Mouse (Mus musculus) lung, adult 2 months (tissue): ENCODE results near the gene Cisd3. TPM values are rescaled to one million over a fixed set of nuclear protein-coding genes. Genes with fewer than 3 reads are reported as not detected.

Experiments
- DNase-seq: peaks from one replicate; pipeline ENCODE4 v3.0.0; 2022
- H3K4me1 ChIP-seq: fragments of 200-500 bp; 2 replicates; pipeline ENCODE4 v1.6.1; 2011; ENCODE audit warnings: low read length; ENCODE audit not compliant: control insufficient read depth, insufficient read depth
- H3K4me3 ChIP-seq: fragments of 200-500 bp; replicated peaks from 2 replicates; pipeline ENCODE3; 2011; ENCODE audit warnings: low read depth, mild to moderate bottlenecking, control low read depth, low read length; ENCODE audit errors: extremely low read depth
- CTCF ChIP-seq: fragments of 200-500 bp; IDR thresholded peaks from 2 replicates; pipeline ENCODE4 v1.5.1; 2011; ENCODE audit warnings: mild to moderate bottlenecking, low read length, control low read depth; ENCODE audit not compliant: insufficient read depth
- POLR2A ChIP-seq: fragments of 200-500 bp; IDR thresholded peaks from 2 replicates; pipeline ENCODE4 v1.6.1; 2011; ENCODE audit warnings: low read depth, mild to moderate bottlenecking, control low read depth, low read length, borderline replicate concordance; ENCODE audit errors: extremely low read depth
- WGBS: fragments of 180-500 bp; shearing (Covaris S2); methylation state at CpG from one replicate; pipeline ENCODE4 v1.1.7; 2018; 5-methylcytosine and 5-hydroxymethylcytosine counted together
- polyA plus RNA-seq: library from polyadenylated mRNA; depleted of rRNA; stranded (reverse); fragments of >200 nt; gene quantifications from 2 replicates; pipeline ENCODE4 v1.2.3, GENCODE M21; 2012

Gene Cisd3
- polyA plus RNA-seq, 1 experiment, result 34.0 TPM

DNA sequence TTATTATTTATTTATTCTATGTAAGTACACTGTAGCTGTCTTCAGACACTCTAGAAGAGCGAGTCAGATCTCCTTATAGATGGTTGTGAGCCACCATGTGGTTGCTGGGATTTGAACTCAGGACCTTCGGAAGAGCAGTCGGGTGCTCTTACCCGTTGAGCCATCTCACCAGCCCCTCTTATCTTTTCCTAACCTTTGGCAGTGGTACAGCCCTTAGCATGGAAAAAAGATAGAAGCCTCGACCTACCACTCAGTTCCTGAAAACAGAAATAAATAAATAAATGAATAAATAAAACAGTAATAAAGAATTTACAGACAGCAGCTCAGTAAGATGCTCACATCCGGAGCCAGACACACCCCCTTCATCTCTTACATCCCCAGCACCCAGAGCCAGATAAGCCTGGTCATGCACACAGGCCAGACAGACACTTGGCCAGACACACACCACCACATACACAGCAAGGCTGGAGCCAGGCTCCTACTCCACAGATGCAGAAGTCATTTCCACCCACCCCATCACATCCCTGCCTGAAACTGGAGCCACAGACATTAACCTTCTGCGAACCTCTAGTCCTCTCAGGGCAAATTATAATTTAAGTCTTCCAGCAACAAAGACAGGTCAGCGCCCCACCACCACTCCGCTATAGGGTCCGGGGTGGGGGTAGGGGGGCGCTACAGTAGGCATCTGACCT is 11.7 kb downstream of the Cisd3 start:
- DNase-seq, result no peak
- Histone ChIP-seq H3K4me3 (no peak overlapping the region), H3K4me1 (peaks cover 11% of the 10 kb centered on the region)
- 53% methylated on average over 11 of the region's 11 CpGs for WGBS
- no peak for TF ChIP-seq CTCF
- no peak for TF ChIP-seq POLR2A

DNA sequence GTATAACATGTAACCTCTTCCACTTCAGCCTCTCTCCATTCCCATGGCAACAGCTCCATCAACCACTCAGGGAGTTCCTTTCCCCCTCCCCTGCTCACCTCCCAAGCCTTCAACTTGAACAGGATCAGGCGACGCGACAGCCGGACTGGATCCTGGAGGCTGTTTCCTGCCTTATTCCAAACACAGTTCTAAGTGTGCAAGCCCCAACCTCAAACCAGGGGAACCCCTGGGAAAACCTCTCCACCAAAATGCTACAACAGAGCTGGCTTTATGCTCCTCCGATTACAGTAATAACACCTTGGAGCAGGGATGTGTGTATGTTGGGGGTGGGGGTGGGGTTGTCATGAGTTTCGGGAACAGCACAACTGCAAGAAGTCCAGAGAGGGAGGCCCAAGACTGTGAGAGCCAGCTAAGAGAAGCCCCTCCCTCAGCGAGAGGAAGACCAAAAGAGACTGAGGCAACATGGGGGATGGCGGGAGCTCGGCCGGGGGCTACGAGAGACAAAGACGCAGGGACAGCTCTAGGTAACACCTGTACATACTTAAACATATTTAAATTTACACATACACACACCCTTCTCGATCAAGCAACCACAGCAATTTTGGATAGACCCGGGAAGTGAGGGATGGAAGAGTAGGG is 12.4 kb downstream of the Cisd3 start:
- no peak for DNase-seq
- peaks cover 11% of the 10 kb centered on the region for H3K4me1 ChIP-seq
- WGBS, result 17% methylated on average over 14 of the region's 14 CpGs
- TF ChIP-seq POLR2A, result no peak
- no peak for TF ChIP-seq CTCF
- H3K4me3 ChIP-seq, result peak overlapping the region; percentile 68

- Histone ChIP-seq H3K4me1 (peaks cover 13% of the 10 kb centered on the region), H3K4me3 (peak overlapping the region; percentile 68)
- 1% methylated on average over 57 of the region's 63 CpGs for whole genome bisulfite sequencing
- TF ChIP-seq POLR2A (no peak), CTCF (0 out of 2 replicates have a peak, but pooled peaks have one; percentile 7)
- DNase-seq, result peak; percentile 72
Measured at GRCm38 (mm10) chr11:97698741-97699611, 13.3 kb downstream of the Cisd3 start.

DNA sequence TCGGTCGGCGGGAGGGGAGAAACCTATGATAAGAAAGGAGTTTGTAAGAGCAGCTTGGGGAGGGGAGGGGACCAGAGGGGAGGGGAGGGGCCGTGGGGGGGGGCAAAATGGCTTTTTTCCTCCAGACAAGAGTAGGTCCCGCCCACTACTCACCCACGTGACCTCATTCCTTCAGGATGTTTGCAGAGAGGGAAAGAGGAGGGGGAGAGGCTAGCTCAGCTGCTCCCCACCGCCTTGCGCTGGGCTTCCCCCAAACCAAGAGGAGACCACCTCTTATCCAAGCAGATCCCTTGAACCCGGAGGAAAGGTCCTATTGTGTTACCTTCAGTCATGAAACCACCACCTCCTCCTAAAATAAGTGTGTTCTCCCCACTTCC is 14.0 kb downstream of the Cisd3 start:
- peak; percentile 93; the same call in 1 of the 2 replicates for TF ChIP-seq POLR2A
- TF ChIP-seq CTCF, result no peak
- peak; percentile 85 for DNase-seq
- Histone ChIP-seq H3K4me1 (peaks cover 14% of the 10 kb centered on the region), H3K4me3 (peak overlapping the region; percentile 68)
- WGBS, result 0% methylated on average over 6 of the region's 9 CpGs

DNA sequence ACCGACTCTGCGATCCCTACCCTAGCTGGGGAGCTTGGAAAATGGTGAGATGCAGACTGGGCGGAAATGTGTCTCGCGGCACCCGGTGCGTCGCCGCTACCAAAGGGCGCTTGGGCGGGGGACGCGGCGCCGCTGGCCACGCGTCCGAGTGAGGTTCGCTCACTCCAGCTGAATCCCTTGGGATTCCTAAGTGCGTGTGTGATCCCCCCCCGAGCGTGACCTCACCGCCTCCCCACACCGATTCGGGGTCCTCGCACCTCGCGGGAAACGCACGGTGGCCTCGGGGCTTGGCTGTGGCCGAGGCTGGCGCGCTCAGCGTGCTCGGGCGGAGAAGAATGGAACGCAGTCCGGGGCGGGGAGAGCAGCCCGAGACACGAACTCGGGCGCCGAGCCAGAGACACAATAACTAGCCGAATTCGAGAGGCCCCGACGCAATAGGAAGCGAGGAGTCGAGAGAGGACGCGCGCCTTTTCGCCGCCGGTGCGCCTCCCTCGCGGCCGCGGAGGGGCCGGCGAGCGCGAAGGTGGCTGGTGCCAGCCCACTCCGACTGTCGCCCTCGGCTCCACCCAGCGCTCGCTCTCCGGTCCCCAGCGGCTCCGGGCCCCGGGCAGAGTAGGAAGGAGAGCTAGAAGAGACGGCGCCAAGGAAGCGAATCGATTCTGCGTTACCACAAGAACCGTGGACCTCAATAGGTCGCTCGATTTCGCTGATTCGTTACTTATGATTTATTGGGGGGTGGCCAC is 14.5 kb downstream of the Cisd3 start, which contains the start of gene Pcgf2:
Gene Pcgf2, minus strand, starts transcription at position 495 of the 743 bp plus-strand sequence.
- Histone ChIP-seq H3K4me3 (peak within 1 kb of the TSS; percentile 68), H3K4me1 (peaks cover 14% of the 10 kb centered on the region)
- TF ChIP-seq CTCF (no peak), POLR2A (peak; percentile 51; the same call in 1 of the 2 replicates)
- peak; percentile 86 for DNase-seq
- WGBS, result under 1% methylated on average over 85 of the region's 85 CpGs

DNA sequence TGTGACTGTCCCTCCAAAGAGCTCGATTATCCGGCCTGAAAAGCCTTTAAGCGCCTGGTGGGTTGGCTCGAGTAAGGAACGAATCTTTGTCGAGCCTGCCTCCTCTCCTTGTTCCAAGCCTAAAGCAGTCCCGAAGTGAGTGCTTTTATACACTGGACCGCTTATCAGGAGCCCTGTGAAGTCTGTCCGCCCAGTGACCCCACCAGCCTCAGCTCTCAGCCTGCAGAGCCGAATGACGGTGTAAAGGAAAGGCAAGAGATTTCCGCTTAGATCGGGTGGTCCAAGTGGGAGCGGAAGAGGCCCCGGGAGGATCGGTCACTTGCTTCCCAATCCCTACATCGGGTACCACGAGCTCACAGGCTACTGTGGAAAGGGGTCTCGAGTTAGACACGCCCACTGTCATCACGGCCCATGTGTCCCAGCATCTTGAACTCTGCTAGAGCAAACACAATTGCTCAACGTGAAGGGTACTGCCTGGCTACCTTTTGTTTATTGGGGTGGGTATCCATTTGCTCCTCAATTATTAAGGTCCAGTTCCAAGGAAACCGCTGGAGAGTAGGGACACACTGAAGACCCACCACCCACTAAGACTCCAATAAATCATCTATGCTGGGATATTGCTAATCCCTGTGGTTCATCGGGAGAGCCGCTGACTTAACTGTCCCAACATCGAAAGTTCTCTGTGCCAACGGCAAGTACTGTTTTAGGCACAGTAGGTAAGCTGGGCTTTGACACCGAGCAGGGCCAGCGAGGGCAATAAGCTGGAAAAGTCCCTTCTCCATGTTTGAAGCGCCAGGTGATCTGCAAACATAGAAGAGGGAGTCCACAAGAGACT is 15.3 kb downstream of the Cisd3 start:
- 15% methylated on average over 30 of the region's 30 CpGs for WGBS
- Histone ChIP-seq H3K4me1 (peaks cover 14% of the 10 kb centered on the region), H3K4me3 (peak overlapping the region; percentile 64)
- TF ChIP-seq CTCF (no peak), POLR2A (peak; percentile 37; the same call in 1 of the 2 replicates)
- no peak for DNase-seq

GRCm38 (mm10) chr11:97701581-97702392 is 16.2 kb downstream of the Cisd3 start:
- Histone ChIP-seq H3K4me1 (peaks cover 14% of the 10 kb centered on the region), H3K4me3 (no peak overlapping the region)
- DNase-seq, result no peak
- 43% methylated on average over 15 of the region's 15 CpGs for WGBS
- no peak for TF ChIP-seq POLR2A
- TF ChIP-seq CTCF, result no peak
